Mouse (Mus musculus) gastrocnemius, adult 2 months (tissue): ENCODE data around the gene Pnck. TPM values are rescaled to one million over a fixed set of nuclear protein-coding genes. Genes with fewer than 3 reads are reported as not detected.

ENCODE experiments used
- DNase-seq: peaks from one replicate; pipeline ENCODE4 v3.0.0; 2022
- H3K27ac ChIP-seq: fragments of 200-600 bp; 2 replicates; pipeline ENCODE4 v1.8.1; 2022; ENCODE audit warnings: mild to moderate bottlenecking
- H3K4me3 ChIP-seq: fragments of 200-600 bp; 2 replicates; pipeline ENCODE4 v1.8.1; 2022; ENCODE audit warnings: mild to moderate bottlenecking, moderate library complexity
- CTCF ChIP-seq: fragments of 200-600 bp; IDR thresholded peaks from 2 replicates; pipeline ENCODE4 v1.8.1; 2022; ENCODE audit warnings: antibody characterized with exemption, mild to moderate bottlenecking, moderate library complexity
- intact Hi-C: fragments of 180-260 bp; cut with DNase I; formaldehyde crosslinking; loops from one replicate; pipeline ENCODE4 v1.15.1; 2025
- total RNA-seq, 2 experiments: library from RNA; stranded (reverse); gene quantifications; 2 replicates each; pipeline ENCODE4 v1.2.3; 2021

The Pnck gene
- total RNA-seq, 2 experiments from 2014 or later: 8.1 to 10.6 TPM

DNA sequence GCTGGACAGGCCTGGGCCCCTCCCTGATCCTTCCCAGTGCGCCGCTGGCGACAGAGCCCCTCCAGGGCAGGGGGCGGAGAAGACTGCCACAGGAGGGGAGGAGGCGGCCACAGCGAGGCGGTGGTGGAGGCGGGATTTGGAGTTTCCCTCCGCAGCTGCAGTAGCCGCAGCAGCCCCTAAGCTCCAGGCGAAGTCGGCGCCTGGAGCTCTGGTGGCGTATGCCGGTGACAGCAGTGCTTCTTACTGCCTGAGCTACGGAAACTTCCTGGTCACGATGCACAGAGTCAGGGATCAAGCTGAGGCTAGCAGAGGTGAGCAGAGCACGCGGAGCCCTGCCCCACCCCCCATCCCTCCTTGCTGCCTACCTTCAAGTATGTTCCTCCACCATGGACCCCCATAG, 24.5 kb downstream of the Pnck start:
- H3K4me3 ChIP-seq: no peak overlapping the region
- no peak overlapping the region for H3K27ac ChIP-seq
- DNase-seq: no peak
- TF ChIP-seq CTCF: no peak
- intact Hi-C loops: no loop called here

DNA sequence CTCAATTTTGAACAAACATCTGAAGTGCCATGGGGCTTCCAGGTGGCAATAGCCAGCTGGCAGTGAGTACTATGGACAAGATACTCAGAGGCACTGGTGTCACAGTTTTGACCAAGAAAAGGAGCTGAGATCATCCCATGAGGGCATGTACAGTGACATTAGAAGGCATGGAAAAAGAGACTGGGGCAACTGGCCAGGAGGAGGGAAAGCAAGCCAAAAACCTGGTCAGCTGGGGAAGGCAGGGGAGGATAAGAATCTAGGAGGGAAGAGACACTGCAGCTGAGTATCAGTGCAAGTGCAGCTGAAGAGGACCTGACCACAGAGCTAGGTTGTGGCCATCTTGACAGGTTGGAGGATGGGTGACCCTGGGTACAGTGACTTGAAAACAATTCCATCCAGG, 32.9 kb downstream of the Pnck start:
- intact Hi-C loops: no loop called here
- no peak for TF ChIP-seq CTCF
- H3K4me3 ChIP-seq: no peak overlapping the region
- H3K27ac ChIP-seq: no peak overlapping the region
- DNase-seq: peak; percentile 55

DNA sequence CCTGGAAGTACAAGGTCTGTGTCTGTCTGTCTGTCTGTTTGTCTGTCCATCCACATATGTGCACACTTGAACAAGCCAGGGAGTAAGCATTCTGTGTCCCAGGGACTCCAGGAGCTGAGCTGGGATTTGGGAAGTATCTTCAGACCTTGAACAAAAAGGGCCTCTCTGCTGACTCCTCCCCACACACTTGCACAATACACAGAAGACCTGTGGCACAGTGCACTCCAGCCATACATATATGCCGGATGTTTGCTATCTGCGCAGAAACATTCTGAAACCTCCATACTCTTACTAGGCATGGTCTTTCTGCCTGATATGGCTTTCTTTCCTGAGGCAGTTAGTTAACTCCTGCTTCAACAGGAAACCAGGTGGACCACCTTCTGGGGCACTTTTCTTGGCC, 40.0 kb downstream of the Pnck start:
- no peak for TF ChIP-seq CTCF
- intact Hi-C loops: no loop called here
- no peak for DNase-seq
- Histone ChIP-seq H3K27ac (no peak overlapping the region), H3K4me3 (no peak overlapping the region)

DNA sequence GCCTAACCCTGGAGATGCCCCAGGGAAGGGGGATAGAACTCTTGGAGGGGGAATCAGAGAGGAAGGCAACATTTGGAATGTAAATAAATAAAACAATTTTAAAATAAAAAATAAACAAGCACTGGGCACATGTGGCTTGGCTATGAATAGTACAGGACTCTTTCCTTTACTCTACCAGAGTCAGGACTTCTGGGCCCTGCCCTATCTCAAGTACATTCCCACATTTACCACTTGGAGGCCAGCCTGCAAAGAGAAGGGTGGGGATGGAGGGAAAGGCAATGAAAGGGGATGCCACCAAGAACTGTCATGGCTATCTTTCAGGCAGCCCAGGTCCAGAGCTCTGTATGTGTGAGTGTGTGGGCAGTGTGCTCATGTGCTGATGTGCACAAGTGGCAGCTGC, 40.5 kb downstream of the Pnck start:
- TF ChIP-seq CTCF: no peak
- DNase-seq: no peak

DNA sequence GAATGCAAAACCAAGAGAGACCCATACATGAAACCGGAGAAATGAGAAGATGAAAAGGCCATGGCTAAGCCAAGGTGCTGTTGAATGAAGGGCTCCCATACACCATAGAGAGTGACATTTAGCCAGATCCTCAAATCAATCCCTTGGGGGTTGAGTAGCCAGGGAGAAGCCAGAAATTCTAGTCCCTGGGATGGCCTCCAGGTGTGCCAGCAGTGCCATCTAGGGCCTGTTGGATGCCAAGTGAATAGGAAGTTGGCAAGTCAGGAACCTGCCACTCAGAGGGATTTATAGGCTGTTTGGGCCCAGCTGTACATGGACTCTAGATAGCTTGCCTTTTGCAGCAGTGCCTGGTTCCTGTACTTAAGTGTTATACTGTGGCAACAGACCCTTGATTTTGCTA, 44.0 kb downstream of the Pnck start:
- Histone ChIP-seq H3K4me3 (no peak overlapping the region), H3K27ac (no peak overlapping the region)
- intact Hi-C loops: no loop called here
- TF ChIP-seq CTCF: no peak
- peak; percentile 67 for DNase-seq

More for the DNA sequence above, 40.5 kb downstream of the Pnck start:
- Histone ChIP-seq H3K27ac (no peak overlapping the region), H3K4me3 (no peak overlapping the region)
- intact Hi-C loops: no loop called here

DNA sequence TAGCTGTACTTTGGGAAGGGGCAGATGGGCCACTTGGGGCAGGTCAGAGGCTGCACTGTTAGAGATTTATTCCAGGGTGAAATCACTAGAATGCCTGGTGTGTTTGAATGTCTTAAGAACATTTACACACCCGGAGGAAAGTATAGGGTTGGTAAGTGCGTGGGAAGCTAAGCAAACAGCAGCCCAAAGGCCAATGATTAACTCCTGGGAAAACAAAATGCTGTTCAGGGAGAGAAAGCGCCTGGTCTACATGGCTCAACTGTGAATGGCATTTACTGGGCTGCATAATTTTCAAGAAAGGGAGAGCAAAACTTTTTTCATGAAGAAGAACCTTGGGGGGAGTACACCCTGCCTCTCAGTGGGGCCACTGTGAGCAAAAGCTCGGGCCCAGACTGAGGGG, 46.3 kb downstream of the Pnck start:
- intact Hi-C loops: no loop called here
- H3K27ac ChIP-seq: no peak overlapping the region
- TF ChIP-seq CTCF: no peak

More for the DNA sequence above, 46.3 kb downstream of the Pnck start:
- no peak for DNase-seq
- no peak overlapping the region for H3K4me3 ChIP-seq

Other genes starting within 250 kb of the Pnck start
- gene Zfp92, start 249.0 kb downstream of the Pnck start, total RNA-seq: under 1 TPM in 1 of 2 experiments, not detected in 1; 0.03 TPM
- gene Trex2, start 224.8 kb downstream of the Pnck start, total RNA-seq: not detected
- gene Haus7, start 201.1 kb downstream of the Pnck start, total RNA-seq: 10 to 100 TPM in 1 of 2 experiments, 1 to 10 TPM in 1; 9.3 to 10.7 TPM
- 10 to 100 TPM; 37.5 to 70.6 TPM for gene Bgn, start 176.5 kb downstream of the Pnck start, total RNA-seq
- gene Atp2b3, start 157.0 kb downstream of the Pnck start, total RNA-seq: 10 to 100 TPM; 10.1 to 12.7 TPM
- gene Dusp9, start 20.7 kb downstream of the Pnck start, total RNA-seq: not detected
- gene Slc6a8, start 13.0 kb upstream of the Pnck start, total RNA-seq: 100 to 1,000 TPM; 125 to 154 TPM
- gene Bcap31, start 56.1 kb upstream of the Pnck start, total RNA-seq: 10 to 100 TPM; 48.5 to 55.8 TPM
- 10 to 100 TPM; 20.1 to 24.2 TPM for gene Abcd1, start 56.5 kb upstream of the Pnck start, total RNA-seq
- under 1 TPM; 0.54 to 0.75 TPM for gene Plxnb3, start 97.0 kb upstream of the Pnck start, total RNA-seq
- gene Srpk3, start 114.3 kb upstream of the Pnck start, total RNA-seq: 10 to 100 TPM; 34.6 to 41.2 TPM
- 100 to 1,000 TPM; 384 to 433 TPM for gene Idh3g, start 126.8 kb upstream of the Pnck start, total RNA-seq
- gene Ssr4, start 126.9 kb upstream of the Pnck start, total RNA-seq: 10 to 100 TPM; 77.3 to 79.0 TPM
- 1 to 10 TPM in 1 of 2 experiments, under 1 TPM in 1; 0.56 to 1.3 TPM for gene Pdzd4, start 164.9 kb upstream of the Pnck start, total RNA-seq
- gene Avpr2, start 232.0 kb upstream of the Pnck start, total RNA-seq: not detected
- 1 to 10 TPM; 2.3 to 3.2 TPM for gene L1cam, start 236.0 kb upstream of the Pnck start, total RNA-seq